ENCODE assay signal across 33 mouse cellular contexts in genomic region chr12:46945707-46946106, GRCm38 (mm10).
"Had no signal": no experiment of that assay in that cellular context is flagged by ENCODE, and none has a peak within 500 bp of the region (broad histone marks: within the 10 kb centered on the region; RNA-seq: fewer than 3 reads in every experiment).

No protein-coding gene starts in this region.

- H3K9ac ChIP-seq: heart, embryonic 12.5 days; heart, embryonic 13.5 days; heart, embryonic 15.5 days; hindbrain, embryonic 12.5 days; hindbrain, embryonic 13.5 days; hindbrain, embryonic 14.5 days; hindbrain, embryonic 15.5 days; intestine, embryonic 15.5 days; kidney, embryonic 15.5 days had no signal

- H3K27me3 ChIP-seq: heart, embryonic 12.5 days; heart, embryonic 13.5 days; heart, embryonic 15.5 days; hindbrain, embryonic 12.5 days; hindbrain, embryonic 13.5 days; hindbrain, embryonic 15.5 days; intestine, embryonic 15.5 days; kidney, embryonic 15.5 days had no signal

- H3K36me3 ChIP-seq: heart, embryonic 12.5 days; heart, embryonic 13.5 days; heart, embryonic 15.5 days; hindbrain, embryonic 10.5 days; hindbrain, embryonic 12.5 days; hindbrain, embryonic 13.5 days; hindbrain, embryonic 15.5 days; intestine, embryonic 15.5 days; kidney, embryonic 15.5 days had no signal

- H3K27ac ChIP-seq: heart, embryonic 13.5 days; heart, embryonic 15.5 days; hindbrain, embryonic 10.5 days; hindbrain, embryonic 12.5 days; hindbrain, embryonic 13.5 days; hindbrain, embryonic 14.5 days; hindbrain, embryonic 15.5 days; hindbrain, postnatal 0 days; intestine, embryonic 15.5 days; kidney, embryonic 15.5 days; kidney, postnatal 0 days; layer of hippocampus, adult 2 months; left cerebral cortex, adult 2 months had no signal

- ATAC-seq: hindbrain, embryonic 16.5 days; hindbrain, postnatal 0 days; inflammation-experienced regulatory T-cells, adult 6 months; intestine, embryonic 15.5 days; intestine, embryonic 16.5 days; intestine, postnatal 0 days had no signal

- H3K9me3 ChIP-seq: heart, embryonic 12.5 days; heart, embryonic 13.5 days; heart, embryonic 15.5 days; hindbrain, embryonic 10.5 days; hindbrain, embryonic 12.5 days; hindbrain, embryonic 13.5 days; hindbrain, embryonic 15.5 days; intestine, embryonic 15.5 days; kidney, embryonic 15.5 days had no signal

- H3K4me1 ChIP-seq: heart, embryonic 12.5 days; heart, embryonic 13.5 days; heart, embryonic 15.5 days; hindbrain, embryonic 10.5 days; hindbrain, embryonic 12.5 days; hindbrain, embryonic 13.5 days; hindbrain, embryonic 15.5 days; intestine, embryonic 15.5 days; kidney, embryonic 15.5 days had no signal

- DNase-seq: heart, postnatal 10 days; heart, postnatal 14 days; heart, postnatal 36 days; kidney, adult 11 months; kidney, adult 18-20 months; kidney, adult 2 months; kidney, adult 8-10 months; kidney, adult 9 months; kidney, postnatal 10 days; kidney, postnatal 14 days; kidney, postnatal 25 days; kidney, postnatal 36 days; kidney, postnatal 4 days; layer of hippocampus, adult 9-11 months; layer of hippocampus, postnatal 36 days had no signal

- H3K4me3 ChIP-seq: heart, embryonic 12.5 days; heart, embryonic 13.5 days; heart, embryonic 15.5 days; hindbrain, embryonic 10.5 days; hindbrain, embryonic 12.5 days; hindbrain, embryonic 13.5 days; hindbrain, embryonic 15.5 days; intestine, embryonic 15.5 days; kidney, embryonic 15.5 days; layer of hippocampus, adult 2 months; left cerebral cortex, adult 2 months had no signal
